Mouse (Mus musculus): ENCODE data around the gene Megf9. TPM values are rescaled to one million over a fixed set of nuclear protein-coding genes. Genes with fewer than 3 reads are reported as not detected.

Megf9 gene
- total RNA-seq, 2 experiments from 2014 or later: 3.5 to 4.9 TPM

DNA sequence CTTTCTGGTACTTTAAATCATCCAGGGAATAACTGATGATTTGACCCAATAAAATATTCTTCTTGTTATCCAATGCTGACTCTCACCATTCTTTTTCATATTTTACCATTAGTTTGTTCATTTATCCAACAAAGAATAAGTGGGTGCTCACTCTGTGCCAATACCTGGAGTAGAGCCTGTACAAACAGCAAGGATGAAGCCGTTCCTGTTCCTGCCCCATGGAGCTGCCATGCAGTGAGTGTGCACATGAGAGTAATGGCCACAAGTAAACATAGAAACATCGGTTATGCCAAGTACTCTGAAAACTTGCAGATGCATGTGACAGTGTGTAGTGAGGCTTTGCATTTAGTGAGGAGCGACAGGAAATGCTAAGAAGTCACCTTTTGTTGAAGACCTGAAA, 82.6 kb downstream of the Megf9 start:
- DNase-seq: no peak
- intact Hi-C loops (cut with DNase I): loop anchor here (5.0 kb wide), 1 partner anchor 150 kb away; no protein-coding TSS in a partner anchor

DNA sequence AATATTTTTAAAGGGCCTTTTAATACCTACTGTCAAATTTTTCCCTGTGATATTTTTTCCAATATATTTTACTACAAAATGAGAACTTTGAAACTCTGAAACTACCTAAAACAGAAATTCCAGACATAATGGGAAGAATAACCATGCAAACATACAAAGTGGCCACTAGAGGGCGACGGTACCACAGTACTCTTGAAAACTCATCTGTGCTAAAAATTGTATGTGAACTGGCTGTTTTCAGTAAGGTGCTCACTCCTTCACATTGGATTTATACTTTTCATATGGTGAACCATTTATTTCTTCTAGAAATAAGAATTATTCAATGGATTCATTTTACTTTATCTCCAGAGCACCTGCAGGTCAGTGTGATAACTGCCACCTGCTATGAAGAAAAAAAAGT, 83.0 kb downstream of the Megf9 start:
- intact Hi-C loops (cut with DNase I): loop anchor here (5.0 kb wide), 1 partner anchor 151 kb away; no protein-coding TSS in a partner anchor
- no peak for DNase-seq

- intact Hi-C loops (cut with DNase I): loop anchor here (5.0 kb wide), 1 partner anchor 153 kb away; no protein-coding TSS in a partner anchor
- no peak for DNase-seq
Observed at GRCm38 (mm10) chr4:70449668-70450067, 85.1 kb downstream of the Megf9 start.

- intact Hi-C loops (cut with DNase I): no loop called here
- no peak for DNase-seq
Observed at GRCm38 (mm10) chr4:70446774-70447173, 88.0 kb downstream of the Megf9 start.

GRCm38 (mm10) chr4:70420202-70420601, 114.6 kb downstream of the Megf9 start:
- intact Hi-C loops (cut with DNase I): no loop called here
- DNase-seq: no peak

DNA sequence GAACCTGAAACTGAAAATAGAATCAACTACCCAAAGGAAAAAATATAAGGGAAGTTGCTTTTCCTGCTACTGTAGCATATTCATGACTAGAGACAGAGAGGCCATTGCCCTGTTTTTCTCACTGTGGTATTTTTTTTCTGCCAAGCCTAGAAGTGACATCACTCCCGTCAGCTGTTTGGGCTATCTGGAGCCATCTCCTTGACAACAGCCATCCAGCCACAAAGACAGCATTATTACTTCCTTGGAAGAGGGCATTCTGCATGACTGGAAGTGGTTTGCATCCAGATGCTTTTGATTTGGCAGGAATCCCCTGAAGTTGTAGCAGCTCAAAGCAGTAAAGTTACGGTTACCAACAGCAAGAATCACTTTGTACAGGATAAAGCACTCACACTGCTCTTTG, 122.7 kb downstream of the Megf9 start:
- intact Hi-C loops (cut with DNase I): loop anchor here (5.0 kb wide), 1 partner anchor 120 kb away; the partner anchor contains the start of gene Megf9
- DNase-seq: no peak

DNA sequence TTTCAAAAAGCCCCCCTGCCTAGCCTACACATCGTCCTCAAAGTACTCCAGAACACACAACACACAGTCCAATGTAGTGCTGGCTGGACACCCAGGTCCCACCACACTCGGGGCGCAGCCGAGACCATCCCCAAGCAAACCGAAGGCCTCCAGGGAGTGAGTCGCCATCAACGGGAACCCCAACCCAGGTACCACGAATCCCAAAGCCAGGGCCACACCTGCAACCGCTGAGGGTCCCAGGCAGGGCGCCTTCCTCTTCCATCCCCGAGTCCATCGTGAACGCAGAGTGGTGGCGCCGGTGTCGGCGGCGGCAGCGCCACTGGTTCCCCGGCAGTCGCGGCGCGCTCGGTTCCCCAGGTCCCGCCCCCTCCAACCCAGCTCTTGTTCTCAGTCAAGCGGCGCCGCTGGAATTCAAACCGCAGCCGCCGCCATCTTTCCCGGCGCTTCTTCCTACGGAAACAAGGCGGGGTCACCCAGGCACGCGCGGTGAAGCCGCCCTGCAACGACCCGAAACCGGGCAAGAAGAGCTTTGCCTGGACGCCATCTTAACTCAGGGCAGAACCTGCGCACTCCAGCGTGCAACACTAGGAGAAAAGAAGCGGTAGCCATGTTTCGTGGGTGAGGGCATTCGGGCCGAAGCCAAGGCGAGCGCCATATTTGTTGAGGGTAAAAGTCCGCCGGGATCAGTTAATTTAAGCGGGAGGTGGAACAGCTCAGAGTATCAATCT, 124.6 kb downstream of the Megf9 start, which contains the start of gene Cdk5rap2:
Cdk5rap2 (minus strand) TSS at position 450 of the 728 bp plus-strand sequence.
- intact Hi-C loops (cut with DNase I): loop anchor here (5.0 kb wide), 1 partner anchor 122 kb away; the partner anchor contains the start of gene Megf9
- DNase-seq: peak; percentile 91 to 95

DNA sequence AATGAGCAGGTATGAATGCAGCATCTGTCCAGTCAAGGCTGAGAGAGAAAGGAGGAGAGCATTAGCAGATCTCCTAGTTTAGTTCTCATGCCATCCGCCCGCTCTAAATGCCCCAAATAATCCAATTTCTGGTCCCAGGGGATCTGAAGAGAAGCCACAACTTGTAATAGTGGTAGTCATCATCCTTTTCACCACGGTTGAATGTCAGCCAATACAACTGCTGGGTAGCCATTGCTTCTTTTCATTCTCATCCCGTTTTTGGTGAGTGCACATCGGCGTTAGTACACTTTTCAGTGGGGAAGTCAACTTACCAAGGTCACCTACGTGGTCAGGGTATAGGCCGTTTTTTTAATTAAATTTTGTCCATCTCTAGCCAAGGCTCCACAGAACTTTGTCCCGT, 125.3 kb downstream of the Megf9 start:
- intact Hi-C loops (cut with DNase I): no loop called here
- DNase-seq: no peak

- intact Hi-C loops (cut with DNase I): no loop called here
- DNase-seq: peak in 1 of 2 experiments; percentile 24
Observed at GRCm38 (mm10) chr4:70402109-70402819, 132.5 kb downstream of the Megf9 start.

DNA sequence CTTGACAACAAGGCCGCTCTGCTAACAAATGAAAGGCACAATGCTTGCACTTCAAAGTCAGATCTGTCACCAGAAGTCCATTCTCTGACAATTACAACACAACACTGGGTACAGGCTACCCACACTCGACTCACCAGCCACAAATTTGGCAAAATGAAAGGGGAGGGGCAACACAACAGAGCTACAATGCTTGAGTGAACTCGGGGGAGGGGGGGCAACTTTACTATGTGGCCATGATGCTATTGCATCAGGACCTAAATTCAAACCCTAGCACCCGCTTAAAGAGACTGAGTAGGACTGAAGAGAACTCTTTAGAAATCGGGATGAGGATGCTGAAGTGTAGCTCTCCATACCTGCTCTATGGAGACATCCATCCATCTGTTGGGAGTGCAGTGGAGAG, 135.3 kb downstream of the Megf9 start:
- intact Hi-C loops (cut with DNase I): no loop called here
- DNase-seq: no peak

GRCm38 (mm10) chr4:70399074-70399473, 135.7 kb downstream of the Megf9 start:
- intact Hi-C loops (cut with DNase I): no loop called here
- DNase-seq: no peak

GRCm38 (mm10) chr4:70398088-70398487, 136.7 kb downstream of the Megf9 start:
- intact Hi-C loops (cut with DNase I): no loop called here
- DNase-seq: no peak

DNA sequence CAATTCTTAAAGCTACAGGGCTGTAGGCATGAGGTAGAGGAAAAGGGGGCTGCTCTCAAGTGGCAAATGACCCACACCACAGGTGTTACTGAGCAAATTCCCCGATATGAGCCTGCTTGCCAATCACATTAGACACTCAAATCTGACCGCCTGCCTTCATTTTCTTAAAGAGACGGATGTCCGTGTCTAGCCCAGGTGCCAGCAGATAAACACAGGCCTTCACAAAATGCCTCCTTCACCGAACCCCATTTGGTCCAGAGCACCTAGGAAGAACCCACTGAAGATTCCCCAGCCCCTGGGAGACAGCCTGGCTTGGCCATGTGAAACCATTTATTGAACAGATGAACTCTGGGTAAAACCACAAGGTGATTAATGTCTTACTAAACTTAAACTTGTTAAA, 138.1 kb downstream of the Megf9 start:
- intact Hi-C loops (cut with DNase I): no loop called here
- DNase-seq: no peak

- no peak for DNase-seq
- intact Hi-C loops (cut with DNase I): no loop called here
Observed at GRCm38 (mm10) chr4:70394736-70395135, 140.1 kb downstream of the Megf9 start.

DNA sequence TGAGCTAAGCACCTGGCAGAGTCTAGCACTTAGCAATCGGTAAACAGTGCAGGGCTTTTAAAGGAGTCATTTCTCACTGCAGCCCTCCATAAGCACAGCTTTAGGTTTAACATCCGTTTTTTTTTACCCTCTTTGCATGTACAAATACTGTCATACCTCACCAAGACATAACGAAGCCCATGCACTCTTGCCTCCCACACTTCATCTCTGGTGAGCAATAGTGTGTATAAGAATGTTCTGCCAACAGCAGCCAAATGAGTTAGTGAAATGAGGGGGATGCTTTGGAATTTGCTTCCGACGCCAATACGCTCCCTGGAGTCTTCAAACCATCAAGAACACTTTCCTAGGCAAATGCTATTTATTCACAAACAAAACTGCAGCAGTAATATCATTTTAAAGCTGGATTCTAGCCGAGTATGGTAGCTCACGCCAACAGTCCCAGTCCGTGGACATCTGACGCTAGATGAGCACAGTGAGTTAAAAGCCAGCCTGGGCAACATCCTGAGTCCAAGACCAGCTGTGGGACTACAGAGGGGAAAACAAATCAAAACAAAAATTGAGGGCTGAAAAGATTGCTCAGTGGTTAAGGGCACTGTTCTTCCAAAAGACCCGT, 142.9 kb downstream of the Megf9 start:
- intact Hi-C loops (cut with DNase I): no loop called here
- DNase-seq: peak in 1 of 2 experiments; percentile 45

DNA sequence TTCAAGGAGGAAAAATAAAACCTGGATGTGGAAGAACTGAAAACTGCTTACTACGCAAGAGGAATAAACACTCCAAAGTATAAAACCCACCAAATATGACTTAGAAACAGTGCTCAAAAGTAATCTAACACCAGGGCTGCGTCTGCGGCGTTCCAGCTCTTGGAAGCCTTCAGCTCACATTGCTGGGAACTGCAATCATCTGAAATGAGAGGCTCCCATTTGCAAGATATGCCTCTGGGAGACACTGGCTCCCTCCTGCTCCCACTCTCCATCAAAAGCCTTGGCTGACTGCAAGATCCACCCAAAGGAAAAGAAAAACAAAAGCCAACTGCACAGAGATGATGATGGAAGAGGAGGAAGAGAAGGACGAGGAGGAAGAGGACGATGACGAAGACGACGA, 143.7 kb downstream of the Megf9 start:
- intact Hi-C loops (cut with DNase I): no loop called here
- DNase-seq: peak in 1 of 2 experiments; percentile 44

DNA sequence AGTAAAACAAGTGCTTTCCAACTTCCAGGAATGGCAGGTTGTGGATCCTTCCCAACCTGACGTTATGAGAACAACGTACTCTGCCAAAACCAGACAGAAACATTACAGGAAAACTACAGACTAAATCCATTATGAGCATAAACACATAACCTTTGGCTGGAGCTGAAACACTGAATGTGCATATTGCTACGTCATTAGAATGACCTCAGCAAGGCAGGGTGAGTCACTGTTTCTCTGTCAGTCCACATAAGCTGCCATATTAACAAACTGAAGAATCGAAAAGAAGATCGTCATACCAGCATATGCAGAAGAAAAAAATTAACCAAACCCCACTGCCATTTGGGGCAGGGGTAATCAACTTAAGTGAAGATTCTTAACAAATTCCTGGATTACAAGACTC, 148.6 kb downstream of the Megf9 start:
- intact Hi-C loops (cut with DNase I): no loop called here
- no peak for DNase-seq

- no peak for DNase-seq
- intact Hi-C loops (cut with DNase I): no loop called here
Observed at GRCm38 (mm10) chr4:70377359-70377758, 157.4 kb downstream of the Megf9 start.

All from gastrocnemius, postnatal 36 days (tissue).